Mouse (Mus musculus) spleen, postnatal 10 days (tissue): ENCODE measurements around the gene Pcif1.

ENCODE experiments used
- DNase-seq, 2 experiments: peaks; one replicate each; pipeline ENCODE4 v3.0.0; 2021 to 2022; ENCODE audit warnings: low spot score in 2 of 2

The Pcif1 gene

DNA sequence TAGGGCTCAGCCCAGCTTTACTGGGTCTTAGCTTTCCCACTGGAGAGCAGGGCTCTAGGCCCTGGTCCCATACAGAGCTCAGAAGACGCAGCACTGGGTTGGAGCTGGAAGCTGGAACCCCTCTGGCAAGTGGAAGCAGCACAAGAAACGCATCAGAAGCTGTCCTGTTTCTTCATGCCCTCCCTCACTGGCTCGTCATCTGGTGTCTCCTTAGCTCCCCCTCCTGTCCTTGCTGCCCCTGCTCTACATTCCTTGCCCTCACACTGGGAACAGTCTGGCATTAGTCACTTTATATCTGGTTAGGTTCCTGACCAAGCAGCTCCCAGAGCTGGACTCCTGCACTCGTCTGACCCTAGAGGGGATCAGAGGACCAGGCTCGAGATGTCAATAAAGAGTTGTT lies 14.9 kb downstream of the Pcif1 start:
- no peak for DNase-seq

DNA sequence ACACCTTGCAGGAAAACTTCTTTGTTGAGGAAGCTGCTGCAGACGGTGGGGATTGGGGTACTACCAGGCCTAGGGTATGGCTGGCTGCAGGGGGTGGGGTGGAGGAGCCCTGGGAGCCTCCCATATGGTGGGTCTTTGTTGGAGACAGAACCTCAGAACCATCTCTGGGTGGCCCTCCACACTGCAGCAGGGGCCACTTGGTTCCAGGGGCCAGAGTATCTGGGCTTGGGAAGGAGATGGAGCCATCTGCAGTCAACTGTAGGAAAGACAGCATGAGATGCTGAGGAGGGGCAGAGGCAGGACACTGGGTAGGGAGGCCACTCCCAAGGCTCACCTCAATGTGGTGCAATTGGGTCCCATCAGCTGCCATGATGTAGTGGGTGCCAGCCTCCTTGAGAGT lies 15.5 kb downstream of the Pcif1 start:
- no peak for DNase-seq

GRCm38 (mm10) chr2:164895885-164896284 lies 16.8 kb downstream of the Pcif1 start:
- DNase-seq = no peak

GRCm38 (mm10) chr2:164898008-164898407 lies 18.9 kb downstream of the Pcif1 start:
- DNase-seq = peak in 1 of 2 experiments; percentile 50

GRCm38 (mm10) chr2:164899034-164899433 lies 19.9 kb downstream of the Pcif1 start:
- DNase-seq = no peak

DNA sequence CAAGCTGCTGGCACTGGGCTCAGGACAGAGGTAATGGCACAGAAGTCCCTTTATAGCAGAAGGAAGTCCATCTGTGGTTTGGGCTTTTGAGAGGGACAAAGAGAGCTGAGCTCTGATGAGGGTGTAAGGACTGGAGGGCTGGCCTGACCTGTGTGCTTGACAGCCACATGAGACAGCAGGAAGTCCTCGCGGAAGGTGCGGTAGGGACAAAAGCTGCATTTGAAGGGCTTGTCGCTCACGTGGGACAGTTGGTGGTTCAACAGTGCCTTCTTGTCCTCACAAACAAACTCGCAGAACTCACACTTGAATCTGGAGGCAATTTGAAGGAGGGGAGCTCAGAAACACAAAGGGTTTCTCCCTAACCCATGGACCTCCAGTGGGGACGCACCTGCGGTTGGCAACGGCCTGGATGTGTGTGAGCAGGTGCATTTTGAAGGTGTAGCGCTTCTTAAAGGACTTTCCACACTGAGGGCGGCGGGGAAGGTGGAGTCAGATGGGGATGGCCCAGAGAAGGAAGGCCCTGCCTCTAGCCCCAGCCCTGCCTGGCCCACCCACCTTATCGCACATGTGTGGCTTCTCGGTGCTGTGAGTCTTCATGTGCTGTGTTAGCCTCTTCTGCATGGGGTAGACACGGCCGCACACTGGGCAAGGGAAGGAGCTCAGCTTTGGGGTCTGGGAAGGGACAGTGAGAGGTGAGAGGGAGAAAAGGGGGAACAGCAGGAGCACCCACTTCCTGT lies 20.8 kb downstream of the Pcif1 start:
- no peak for DNase-seq

- no peak for DNase-seq
Observed at GRCm38 (mm10) chr2:164901380-164901779, 22.3 kb downstream of the Pcif1 start.

DNA sequence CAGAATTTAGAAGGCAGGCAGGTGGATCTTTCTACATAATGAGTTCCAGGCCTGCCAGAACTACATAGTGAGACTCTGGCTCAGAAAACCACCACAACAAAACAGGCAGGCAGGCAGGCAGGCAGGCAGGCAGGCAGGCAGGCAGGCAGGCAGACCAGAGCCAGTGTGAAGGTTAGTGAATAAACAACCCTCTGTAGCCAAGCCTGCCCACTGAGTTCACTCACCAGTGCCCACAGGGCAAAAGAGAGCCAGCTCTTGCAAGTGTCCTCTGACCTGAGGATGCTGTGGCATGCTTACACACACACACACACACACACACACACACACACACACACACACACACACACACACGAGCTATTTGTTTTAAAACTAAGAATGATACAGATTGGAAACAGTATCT lies 24.4 kb downstream of the Pcif1 start:
- no peak for DNase-seq

DNA sequence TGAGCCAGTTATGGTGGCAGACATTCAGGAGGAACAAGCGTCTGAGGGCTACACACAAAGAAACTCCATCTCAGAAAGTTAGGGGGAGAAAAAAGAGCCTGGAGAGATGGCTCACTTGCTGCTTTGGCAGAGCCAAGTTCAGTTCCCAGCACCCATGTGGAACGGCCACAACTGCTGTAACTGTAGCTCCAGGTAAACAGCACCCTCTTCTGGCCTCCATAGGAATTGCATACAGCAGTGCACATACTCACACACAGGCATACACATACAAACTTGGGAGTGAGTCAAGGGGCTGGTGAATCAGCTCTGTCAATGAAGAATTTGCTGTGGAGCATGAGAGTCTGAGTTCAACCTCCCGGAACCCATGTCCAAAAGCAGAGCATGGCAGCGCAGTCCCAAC lies 27.0 kb downstream of the Pcif1 start:
- no peak for DNase-seq

- DNase-seq = peak in 1 of 2 experiments; percentile 12
Observed at GRCm38 (mm10) chr2:164907511-164907910, 28.4 kb downstream of the Pcif1 start.

DNA sequence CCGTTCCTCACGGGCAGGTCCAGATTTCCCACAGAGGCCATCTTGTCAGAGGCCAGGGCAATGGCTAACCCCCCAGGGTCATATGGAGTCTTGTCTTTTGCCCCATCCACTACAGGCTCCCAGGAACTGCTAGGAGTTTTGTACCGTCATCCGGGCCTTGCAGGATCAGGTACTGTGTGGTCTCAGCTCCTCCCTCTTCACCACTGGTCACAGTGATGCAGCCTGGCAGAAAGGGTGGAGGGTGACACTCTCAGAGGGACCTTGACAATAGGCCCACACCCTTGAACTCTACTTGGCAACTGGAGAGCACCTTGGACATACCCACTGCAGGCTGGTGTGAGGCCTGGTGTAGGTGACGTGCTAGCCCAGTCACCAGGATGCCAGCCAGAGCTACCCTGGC lies 28.9 kb downstream of the Pcif1 start:
- no peak for DNase-seq

DNA sequence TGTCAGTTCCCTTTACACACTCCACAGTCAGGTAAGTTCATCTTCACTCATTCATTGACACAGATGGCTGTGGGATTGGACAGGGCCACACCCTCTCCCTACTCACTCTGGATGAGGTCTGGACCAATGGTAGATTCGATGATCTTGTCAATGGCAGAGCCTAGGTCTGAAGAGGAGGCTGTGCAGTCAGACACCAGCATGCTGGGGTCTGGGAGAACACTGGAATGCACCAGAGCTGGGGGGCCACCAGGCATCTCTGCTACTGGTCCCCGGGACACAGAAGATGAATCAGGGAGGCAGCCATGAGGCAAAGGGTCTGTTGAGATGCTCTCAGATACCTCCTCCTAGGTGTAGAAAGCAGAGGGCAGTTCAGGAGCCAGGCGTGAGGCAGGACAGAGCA lies 30.0 kb downstream of the Pcif1 start:
- DNase-seq = no peak

GRCm38 (mm10) chr2:164909542-164909941 lies 30.4 kb downstream of the Pcif1 start:
- DNase-seq = peak in 1 of 2 experiments; percentile 62

- DNase-seq = no peak
Observed at GRCm38 (mm10) chr2:164910360-164911061, 31.4 kb downstream of the Pcif1 start.

DNA sequence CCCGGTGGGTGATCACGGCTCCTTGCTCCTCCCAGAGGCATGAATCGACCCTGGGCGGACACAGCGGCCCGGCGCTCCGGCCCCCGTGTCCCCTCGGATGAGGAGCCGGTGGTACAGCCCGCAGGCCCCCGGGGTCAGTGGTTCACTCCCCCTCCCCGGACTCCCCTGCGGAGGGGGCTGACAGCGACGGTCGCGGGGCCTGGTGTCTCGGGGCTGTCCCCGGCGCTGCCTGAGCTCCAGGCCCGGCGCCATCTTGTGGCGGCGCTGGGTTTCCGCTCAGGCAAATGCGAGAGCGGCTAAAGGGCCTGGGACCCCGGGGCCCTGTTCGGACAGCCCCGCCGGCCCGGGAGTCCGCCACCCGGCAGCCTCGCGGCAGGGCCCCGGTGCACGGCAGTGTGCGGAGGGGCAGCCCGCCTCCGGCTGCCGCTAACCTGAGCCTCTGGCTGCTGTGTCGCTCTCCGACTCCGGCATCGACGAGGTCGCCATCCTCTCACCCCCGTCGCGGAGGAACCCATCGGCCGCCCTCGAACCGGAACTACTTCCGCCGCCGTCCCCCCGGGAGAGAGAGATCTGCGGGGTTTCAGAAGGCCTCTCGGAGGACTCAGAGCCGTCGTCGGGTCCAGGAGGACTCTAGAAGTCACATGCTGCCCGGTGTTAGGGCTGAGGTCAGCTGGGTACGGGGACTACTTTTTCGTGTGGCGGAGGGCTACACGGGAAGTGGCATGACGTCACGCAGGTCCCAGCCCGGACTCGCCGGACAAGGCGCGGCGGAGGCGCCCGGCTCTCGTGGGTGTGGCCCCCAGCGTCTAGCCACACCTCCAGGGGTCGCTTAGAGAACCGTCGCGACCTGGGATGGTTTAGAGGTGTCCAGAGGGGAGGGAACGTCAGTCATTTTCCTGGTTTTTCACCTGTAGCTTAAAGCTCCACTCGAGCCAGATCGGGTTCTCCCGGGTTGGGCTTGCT lies 32.3 kb downstream of the Pcif1 start, which contains the start of gene Zfp335:
Gene Zfp335, minus strand, starts transcription at position 672 of the 963 bp plus-strand sequence.
- DNase-seq = peak; percentile 94 to 98

GRCm38 (mm10) chr2:164912151-164912550 lies 33.0 kb downstream of the Pcif1 start:
- no peak for DNase-seq

DNA sequence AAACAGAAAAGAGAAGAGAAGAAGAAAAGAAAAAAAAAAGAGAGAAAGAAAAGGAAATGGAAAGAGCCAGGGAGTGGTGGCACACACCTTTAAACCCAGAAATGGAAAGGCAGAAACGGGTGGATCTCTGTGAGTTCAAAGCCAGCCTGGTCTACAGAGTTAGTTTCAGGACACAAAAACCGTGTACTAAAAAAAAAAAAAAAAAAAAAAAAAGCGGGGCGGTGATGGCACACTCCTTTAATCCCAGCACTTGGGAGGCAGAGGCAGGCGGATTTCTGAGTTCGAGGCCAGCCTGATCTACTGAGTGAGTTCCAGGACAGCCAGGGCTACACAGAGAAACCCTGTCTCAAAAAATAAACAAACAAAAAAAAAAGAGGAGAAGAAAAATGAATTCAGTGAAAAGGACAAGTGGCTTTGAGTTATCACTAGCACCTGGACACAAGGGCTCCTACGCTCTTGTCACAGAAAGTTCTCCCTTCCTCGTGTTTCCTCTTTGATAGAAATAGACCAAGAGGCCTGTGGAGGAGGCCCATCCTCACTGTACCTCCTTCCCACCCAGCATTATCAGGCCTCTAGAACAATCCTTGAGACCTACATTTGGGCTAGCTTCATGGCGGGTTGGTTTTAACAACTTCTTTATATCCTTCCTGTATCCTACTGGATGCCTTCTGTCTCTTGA lies 33.8 kb downstream of the Pcif1 start:
- DNase-seq = peak in 1 of 2 experiments; percentile 11

GRCm38 (mm10) chr2:164913428-164913786 lies 34.3 kb downstream of the Pcif1 start:
- DNase-seq = peak; percentile 58 to 87

- DNase-seq = peak in 1 of 2 experiments; percentile 15
Observed at GRCm38 (mm10) chr2:164916820-164917219, 37.7 kb downstream of the Pcif1 start.

- peak in 1 of 2 experiments; percentile 24 for DNase-seq
Observed at GRCm38 (mm10) chr2:164917371-164917770, 38.3 kb downstream of the Pcif1 start.

- peak in 1 of 2 experiments; percentile 64 for DNase-seq
Observed at GRCm38 (mm10) chr2:164918325-164918724, 39.2 kb downstream of the Pcif1 start.
